Mouse (Mus musculus) small intestine, adult 2 months (tissue): ENCODE data around the gene Cpm.

ENCODE experiments used
- CTCF ChIP-seq: fragments of 200-500 bp; IDR thresholded peaks from 2 replicates; pipeline ENCODE4 v1.5.1; 2012; ENCODE audit warnings: low read depth, mild to moderate bottlenecking, control low read depth, inconsistent platforms, low read length, moderate library complexity, mixed read lengths; ENCODE audit not compliant: insufficient replicate concordance, insufficient read length; ENCODE audit errors: extremely low read depth
- POLR2A ChIP-seq: fragments of 200-500 bp; IDR thresholded peaks from 2 replicates; pipeline ENCODE4 v1.6.1; 2012; ENCODE audit warnings: low read depth, mild to moderate bottlenecking, control low read depth, inconsistent platforms, low read length, moderate library complexity

GRCm38 (mm10) chr10:117581007-117581752 is 48.1 kb upstream of the Cpm start:
- TF ChIP-seq CTCF (no peak), POLR2A (no peak)
